Mouse (Mus musculus): Measurements from ENCODE around the gene Riox1. TPM values are rescaled to one million over a fixed set of nuclear protein-coding genes. Genes with fewer than 3 reads are reported as not detected.
A peak's percentile ranks its signal among the peaks of the same experiment; 100 is the strongest.

The Riox1 gene
- polyA plus RNA-seq, 1 experiment, result 16.4 TPM

- DNase-seq (ENCODE audit: low read depth), result peak; percentile 77
- TF ChIP-seq CTCF (IDR thresholded peaks at IDR 0.05; ENCODE audit: borderline replicate concordance, extremely low read depth, insufficient read depth, insufficient read length), result no peak
- TF ChIP-seq POLR2A (IDR thresholded peaks at IDR 0.05; ENCODE audit: borderline replicate concordance, extremely low read depth, insufficient read depth, insufficient read length, poor library complexity, severe bottlenecking), result no peak
Observed at GRCm38 (mm10) chr12:83950840-83951701, 663 bp downstream of the Riox1 start.

DNA sequence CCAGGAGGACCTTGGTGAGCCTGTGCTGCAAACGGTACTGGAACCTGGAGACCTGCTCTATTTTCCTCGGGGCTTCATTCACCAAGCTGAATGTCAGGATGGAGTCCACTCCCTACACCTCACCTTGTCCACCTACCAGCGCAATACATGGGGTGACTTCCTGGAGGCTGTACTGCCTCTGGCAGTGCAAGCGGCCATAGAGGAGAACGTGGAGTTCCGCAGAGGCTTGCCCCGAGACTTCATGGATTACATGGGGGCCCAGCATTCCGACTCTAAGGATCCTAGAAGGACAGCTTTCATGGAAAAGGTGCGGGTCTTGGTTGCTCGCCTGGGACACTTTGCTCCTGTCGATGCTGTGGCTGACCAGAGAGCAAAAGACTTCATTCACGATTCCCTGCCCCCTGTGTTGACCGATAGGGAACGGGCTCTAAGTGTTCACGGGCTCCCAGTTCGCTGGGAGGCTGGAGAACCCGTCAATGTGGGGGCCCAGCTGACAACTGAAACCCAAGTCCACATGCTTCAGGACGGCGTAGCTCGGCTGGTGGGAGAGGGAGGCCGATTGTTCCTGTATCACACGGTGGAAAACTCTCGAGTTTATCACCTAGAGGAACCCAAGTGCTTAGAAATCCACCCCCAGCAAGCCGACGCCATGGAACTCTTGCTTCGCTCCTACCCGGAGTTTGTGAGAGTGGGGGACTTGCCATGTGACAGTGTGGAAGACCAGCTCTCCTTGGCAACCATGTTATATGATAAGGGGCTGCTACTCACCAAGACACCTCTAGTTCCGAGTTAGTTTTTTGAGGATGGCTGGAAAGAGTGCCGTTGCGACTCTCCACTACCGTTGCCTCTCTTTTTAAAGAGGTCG, 1.5 kb downstream of the Riox1 start:
- no peak for DNase-seq (ENCODE audit: low read depth)
- TF ChIP-seq POLR2A (IDR thresholded peaks at IDR 0.05; ENCODE audit: borderline replicate concordance, extremely low read depth, insufficient read depth, insufficient read length, poor library complexity, severe bottlenecking), result no peak
- TF ChIP-seq CTCF (IDR thresholded peaks at IDR 0.05; ENCODE audit: borderline replicate concordance, extremely low read depth, insufficient read depth, insufficient read length), result no peak

DNA sequence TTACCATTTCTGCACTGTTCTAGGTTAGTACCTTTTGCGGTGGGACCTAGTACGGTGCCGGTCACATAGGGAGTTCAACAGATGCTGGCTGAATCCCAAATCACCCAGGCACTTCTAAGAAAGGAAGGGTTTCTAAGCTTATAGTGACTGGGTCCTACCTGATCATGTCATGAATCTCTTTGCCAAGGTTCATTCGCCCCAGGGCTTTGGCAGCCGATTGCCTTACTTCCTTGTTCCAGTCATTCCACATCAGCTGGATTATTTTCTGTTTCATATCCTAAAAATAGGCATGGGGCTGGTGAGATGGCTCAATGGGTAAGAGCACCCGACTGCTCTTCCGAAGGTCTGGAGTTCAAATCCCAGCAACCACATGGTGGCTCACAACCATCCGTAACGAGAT, 7.9 kb downstream of the Riox1 start:
- TF ChIP-seq POLR2A (IDR thresholded peaks at IDR 0.05; ENCODE audit: borderline replicate concordance, extremely low read depth, insufficient read depth, insufficient read length, poor library complexity, severe bottlenecking) (no peak), CTCF (IDR thresholded peaks at IDR 0.05; ENCODE audit: borderline replicate concordance, extremely low read depth, insufficient read depth, insufficient read length) (no peak)
- DNase-seq (ENCODE audit: low read depth), result no peak

- no peak for TF ChIP-seq CTCF (IDR thresholded peaks at IDR 0.05; ENCODE audit: borderline replicate concordance, extremely low read depth, insufficient read depth, insufficient read length)
- TF ChIP-seq POLR2A (IDR thresholded peaks at IDR 0.05; ENCODE audit: borderline replicate concordance, extremely low read depth, insufficient read depth, insufficient read length, poor library complexity, severe bottlenecking), result no peak
- no peak for DNase-seq (ENCODE audit: low read depth)
Observed at GRCm38 (mm10) chr12:83965235-83965634, 14.8 kb downstream of the Riox1 start.

- peak; percentile 59 for TF ChIP-seq CTCF (IDR thresholded peaks at IDR 0.05; ENCODE audit: borderline replicate concordance, extremely low read depth, insufficient read depth, insufficient read length)
- TF ChIP-seq POLR2A (IDR thresholded peaks at IDR 0.05; ENCODE audit: borderline replicate concordance, extremely low read depth, insufficient read depth, insufficient read length, poor library complexity, severe bottlenecking), result no peak
- peak; percentile 64 for DNase-seq (ENCODE audit: low read depth)
Observed at GRCm38 (mm10) chr12:83972117-83972516, 21.7 kb downstream of the Riox1 start.

GRCm38 (mm10) chr12:83978862-83979261, 28.5 kb downstream of the Riox1 start:
- TF ChIP-seq CTCF (IDR thresholded peaks at IDR 0.05; ENCODE audit: borderline replicate concordance, extremely low read depth, insufficient read depth, insufficient read length) (no peak), POLR2A (IDR thresholded peaks at IDR 0.05; ENCODE audit: borderline replicate concordance, extremely low read depth, insufficient read depth, insufficient read length, poor library complexity, severe bottlenecking) (no peak)
- DNase-seq (ENCODE audit: low read depth), result no peak

- no peak for TF ChIP-seq POLR2A (IDR thresholded peaks at IDR 0.05; ENCODE audit: borderline replicate concordance, extremely low read depth, insufficient read depth, insufficient read length, poor library complexity, severe bottlenecking)
- TF ChIP-seq CTCF (IDR thresholded peaks at IDR 0.05; ENCODE audit: borderline replicate concordance, extremely low read depth, insufficient read depth, insufficient read length), result no peak
- no peak for DNase-seq (ENCODE audit: low read depth)
Observed at GRCm38 (mm10) chr12:83981615-83982014, 31.2 kb downstream of the Riox1 start.

- TF ChIP-seq POLR2A (IDR thresholded peaks at IDR 0.05; ENCODE audit: borderline replicate concordance, extremely low read depth, insufficient read depth, insufficient read length, poor library complexity, severe bottlenecking) (no peak), CTCF (IDR thresholded peaks at IDR 0.05; ENCODE audit: borderline replicate concordance, extremely low read depth, insufficient read depth, insufficient read length) (no peak)
- no peak for DNase-seq (ENCODE audit: low read depth)
Observed at GRCm38 (mm10) chr12:83984752-83985151, 34.3 kb downstream of the Riox1 start, which contains the start of gene Heatr4. TSS of gene Heatr4 (minus strand) at chr12:83984852.

DNA sequence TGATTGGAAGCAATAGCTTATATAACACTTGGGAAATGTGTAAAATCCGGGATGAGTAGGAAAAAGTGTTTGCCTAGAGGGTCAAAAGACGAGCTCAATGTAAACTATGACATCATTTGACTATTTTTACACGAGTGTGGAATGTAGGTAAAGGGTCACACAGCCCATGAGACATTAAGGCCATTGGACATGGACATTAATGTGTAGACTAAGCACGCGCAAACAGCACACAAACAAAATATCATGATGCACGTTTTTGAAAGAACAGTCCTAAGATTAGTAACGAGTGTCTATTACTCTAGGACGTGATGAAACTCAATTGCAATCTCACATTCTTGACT, 36.8 kb downstream of the Riox1 start:
- DNase-seq (ENCODE audit: low read depth), result no peak
- no peak for TF ChIP-seq POLR2A (IDR thresholded peaks at IDR 0.05; ENCODE audit: borderline replicate concordance, extremely low read depth, insufficient read depth, insufficient read length, poor library complexity, severe bottlenecking)
- TF ChIP-seq CTCF (IDR thresholded peaks at IDR 0.05; ENCODE audit: borderline replicate concordance, extremely low read depth, insufficient read depth, insufficient read length), result no peak

DNA sequence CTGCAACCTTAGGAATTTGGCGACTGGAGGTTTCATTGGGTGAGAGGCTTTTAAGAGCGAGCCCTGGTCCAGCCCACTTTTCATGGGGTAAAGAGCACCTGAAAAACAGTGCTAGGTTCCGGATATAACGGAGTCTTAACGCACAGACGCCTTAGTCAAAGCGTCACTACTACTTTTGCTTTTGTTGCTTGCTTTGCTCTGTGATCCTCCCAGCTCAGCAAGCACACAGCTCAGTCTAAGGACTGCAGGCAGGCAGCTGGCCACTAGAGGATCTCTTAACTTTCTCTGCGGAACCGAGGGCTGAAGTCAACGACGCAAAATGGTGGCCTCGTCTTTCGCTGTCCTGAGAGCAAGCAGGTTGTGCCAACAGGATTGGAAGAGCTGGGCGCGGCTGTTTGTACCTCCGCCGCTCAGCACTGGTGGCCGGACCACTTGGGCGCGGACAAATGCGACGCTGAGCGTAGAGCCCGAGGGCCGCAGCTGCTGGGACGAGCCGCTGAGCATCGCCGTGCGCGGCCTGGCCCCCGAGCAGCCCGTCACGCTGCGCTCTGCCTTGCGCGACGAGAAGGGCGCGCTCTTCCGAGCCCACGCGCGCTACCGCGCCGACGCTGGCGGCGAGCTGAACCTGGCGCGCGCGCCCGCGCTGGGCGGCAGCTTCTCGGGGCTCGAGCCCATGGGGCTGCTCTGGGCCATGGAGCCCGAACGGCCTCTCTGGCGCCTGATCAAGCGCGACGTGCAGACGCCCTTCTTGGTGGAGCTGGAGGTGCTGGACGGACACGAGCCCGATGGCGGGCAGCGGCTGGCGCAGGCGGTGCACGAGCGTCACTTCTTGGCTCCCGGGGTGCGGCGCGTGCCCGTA, 37.4 kb downstream of the Riox1 start, which contains the start of gene Acot2:
Gene Acot2 (plus strand): TSS at position 279 of the 859 bp plus-strand sequence.
- DNase-seq (ENCODE audit: low read depth), result peak; percentile 93
- TF ChIP-seq POLR2A (IDR thresholded peaks at IDR 0.05; ENCODE audit: borderline replicate concordance, extremely low read depth, insufficient read depth, insufficient read length, poor library complexity, severe bottlenecking) (peak; percentile 50; the same call in 1 of the 2 replicates), CTCF (IDR thresholded peaks at IDR 0.05; ENCODE audit: borderline replicate concordance, extremely low read depth, insufficient read depth, insufficient read length) (peak; percentile 75)
